Mouse (Mus musculus) cerebellum, postnatal 10 days (tissue): Measurements from ENCODE around the gene Gbx1.

Experiments
- DNase-seq, 2 experiments: peaks; one replicate each; pipeline ENCODE4 v3.0.0; 2021; ENCODE audit warnings: mixed read lengths in 2 of 2

Gbx1 gene

GRCm38 (mm10) chr5:24524522-24524921 lies 2.5 kb downstream of the Gbx1 start:
- DNase-seq, result no peak

- no peak for DNase-seq
These were observed 3.2 kb downstream of the Gbx1 start for GRCm38 (mm10) chr5:24523806-24524205.

GRCm38 (mm10) chr5:24521366-24521765 lies 5.6 kb downstream of the Gbx1 start:
- no peak for DNase-seq

DNA sequence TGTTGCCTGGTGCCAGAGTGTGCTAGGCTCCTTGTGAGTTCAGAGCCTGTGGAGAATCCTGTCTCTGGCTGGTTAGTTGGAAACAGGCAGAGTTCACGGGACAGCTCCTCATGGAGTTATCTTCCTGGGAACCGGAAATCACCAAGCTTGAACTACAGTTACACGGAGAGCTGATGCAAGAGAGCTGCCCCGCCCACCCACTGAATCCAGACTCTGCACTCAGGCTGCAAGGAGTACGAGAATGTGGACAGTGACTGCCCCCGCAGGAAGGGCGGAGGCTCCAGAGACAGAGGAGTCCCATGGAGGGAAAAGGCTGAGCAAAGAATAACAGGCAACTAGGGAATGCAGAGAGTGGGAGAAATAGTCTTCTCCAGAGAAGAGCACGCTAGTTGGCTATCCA lies 14.7 kb downstream of the Gbx1 start:
- DNase-seq, result no peak

- DNase-seq, result peak; percentile 56 to 58
These were observed 16.4 kb downstream of the Gbx1 start for GRCm38 (mm10) chr5:24510635-24511034.

DNA sequence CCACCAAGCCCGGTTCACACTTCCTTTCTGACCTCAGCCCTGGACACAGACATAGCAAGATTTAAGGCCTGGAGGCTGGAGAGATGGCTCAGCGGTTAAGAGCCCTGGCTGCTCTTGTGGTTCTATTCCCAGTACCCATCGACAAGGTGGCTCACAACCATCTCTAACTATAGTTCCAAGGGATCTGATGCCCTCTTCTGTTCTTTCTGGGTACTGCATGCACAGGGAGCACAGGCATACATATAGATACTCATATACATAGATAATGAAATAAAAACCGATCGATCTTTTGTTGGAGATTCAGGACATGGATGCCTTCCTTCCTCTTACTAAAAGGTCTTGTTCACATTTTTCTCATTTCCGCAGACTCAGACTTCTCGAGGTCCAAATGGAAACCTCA lies 18.6 kb downstream of the Gbx1 start:
- no peak for DNase-seq

DNA sequence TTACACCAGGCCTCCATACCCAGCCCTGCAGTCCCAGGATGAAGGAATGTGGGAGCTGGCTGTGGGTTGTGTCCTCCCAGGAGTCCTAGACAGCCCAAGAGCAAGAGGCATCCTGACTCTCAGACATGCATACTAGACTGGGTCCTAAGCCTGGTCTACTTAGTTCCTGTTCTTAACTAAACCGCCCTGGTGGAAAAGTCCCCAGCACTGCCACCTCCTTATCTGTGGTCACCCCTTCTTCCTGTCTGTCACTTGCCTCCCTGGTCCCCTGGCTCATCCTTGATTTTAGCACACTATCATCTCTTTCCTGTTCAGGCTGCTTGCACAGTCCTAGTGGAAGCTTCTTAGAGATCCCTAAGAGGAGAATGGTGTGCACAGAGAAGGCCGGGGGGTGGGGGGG lies 21.5 kb downstream of the Gbx1 start:
- no peak for DNase-seq

GRCm38 (mm10) chr5:24502786-24503185 lies 24.2 kb downstream of the Gbx1 start:
- no peak for DNase-seq

DNA sequence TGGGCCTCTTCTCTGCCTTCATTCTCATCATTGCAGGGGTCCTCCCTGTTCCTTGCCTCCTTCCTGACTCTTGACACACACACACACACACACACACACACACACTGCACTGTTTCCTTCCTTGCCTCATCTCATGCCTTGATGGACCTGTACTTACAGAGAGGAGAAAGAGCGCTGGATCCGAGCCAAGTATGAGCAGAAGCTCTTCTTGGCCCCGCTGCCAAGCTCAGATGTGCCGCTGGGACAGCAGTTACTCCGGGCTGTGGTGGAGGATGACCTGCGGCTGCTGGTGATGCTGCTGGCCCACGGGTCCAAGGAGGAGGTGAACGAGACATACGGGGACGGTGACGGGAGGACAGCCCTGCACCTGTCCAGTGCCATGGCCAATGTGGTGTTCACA lies 26.2 kb downstream of the Gbx1 start:
- peak; percentile 86 to 87 for DNase-seq

DNA sequence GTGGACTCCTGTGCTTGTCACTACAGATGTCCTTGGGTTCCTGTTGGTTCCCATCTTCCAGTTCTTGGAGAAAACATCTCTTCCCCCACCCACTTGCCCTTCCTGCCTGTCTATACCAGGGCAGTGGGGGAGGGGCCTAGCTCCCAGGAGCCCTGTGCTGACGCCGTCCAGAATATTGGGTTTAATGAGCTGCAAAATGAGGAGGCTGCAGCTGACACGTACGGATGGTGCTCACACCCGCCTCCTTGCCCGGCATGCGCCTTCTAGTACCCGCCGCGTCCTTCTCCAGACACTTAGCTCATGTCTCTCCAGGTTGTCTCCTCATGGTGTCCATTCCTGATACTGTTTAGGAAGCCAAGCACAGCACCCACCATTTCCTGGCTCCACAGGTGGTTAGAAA lies 27.9 kb downstream of the Gbx1 start:
- peak in 1 of 2 experiments; percentile 53 for DNase-seq

- DNase-seq, result no peak
These were observed 29.5 kb downstream of the Gbx1 start for GRCm38 (mm10) chr5:24497526-24497925.

DNA sequence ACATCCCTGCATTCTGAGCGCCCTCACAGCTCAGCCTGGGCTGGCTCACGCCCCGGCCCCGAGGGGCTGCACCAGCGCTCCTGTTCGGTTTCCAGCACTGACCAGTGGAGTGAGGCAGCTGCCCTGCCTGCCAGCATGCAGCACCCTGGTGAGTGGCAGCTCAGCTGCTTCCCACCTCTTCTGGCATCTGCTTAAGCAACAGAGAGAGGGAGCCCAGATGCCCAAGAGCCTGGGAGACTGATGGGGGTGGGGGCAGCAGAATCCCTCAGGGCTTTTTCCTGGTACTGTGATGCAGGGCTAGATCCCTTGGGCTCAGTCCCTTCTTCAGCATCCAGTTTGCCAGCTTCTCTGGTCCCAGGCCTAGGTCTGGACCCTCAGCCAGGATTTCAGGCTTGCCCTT lies 30.2 kb downstream of the Gbx1 start:
- DNase-seq, result peak in 1 of 2 experiments; percentile 51

DNA sequence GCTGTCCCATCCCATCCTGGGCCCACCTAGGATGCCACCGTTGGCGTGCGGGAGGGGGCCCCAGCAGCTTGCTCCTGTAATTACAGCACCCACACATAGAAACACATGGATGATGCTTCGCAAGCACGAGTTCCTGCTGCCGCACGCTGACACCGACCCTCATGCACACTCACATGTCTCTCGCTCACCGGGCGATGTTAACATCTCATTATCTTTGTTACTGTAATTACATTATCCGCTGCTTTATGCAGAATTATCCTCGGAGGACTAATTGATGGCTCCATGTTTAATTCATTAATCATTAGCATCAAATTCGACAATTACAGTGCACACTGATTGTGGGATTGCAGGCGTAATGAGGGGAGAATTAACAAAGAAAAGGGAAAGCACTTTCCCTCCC lies 32.0 kb downstream of the Gbx1 start:
- no peak for DNase-seq

DNA sequence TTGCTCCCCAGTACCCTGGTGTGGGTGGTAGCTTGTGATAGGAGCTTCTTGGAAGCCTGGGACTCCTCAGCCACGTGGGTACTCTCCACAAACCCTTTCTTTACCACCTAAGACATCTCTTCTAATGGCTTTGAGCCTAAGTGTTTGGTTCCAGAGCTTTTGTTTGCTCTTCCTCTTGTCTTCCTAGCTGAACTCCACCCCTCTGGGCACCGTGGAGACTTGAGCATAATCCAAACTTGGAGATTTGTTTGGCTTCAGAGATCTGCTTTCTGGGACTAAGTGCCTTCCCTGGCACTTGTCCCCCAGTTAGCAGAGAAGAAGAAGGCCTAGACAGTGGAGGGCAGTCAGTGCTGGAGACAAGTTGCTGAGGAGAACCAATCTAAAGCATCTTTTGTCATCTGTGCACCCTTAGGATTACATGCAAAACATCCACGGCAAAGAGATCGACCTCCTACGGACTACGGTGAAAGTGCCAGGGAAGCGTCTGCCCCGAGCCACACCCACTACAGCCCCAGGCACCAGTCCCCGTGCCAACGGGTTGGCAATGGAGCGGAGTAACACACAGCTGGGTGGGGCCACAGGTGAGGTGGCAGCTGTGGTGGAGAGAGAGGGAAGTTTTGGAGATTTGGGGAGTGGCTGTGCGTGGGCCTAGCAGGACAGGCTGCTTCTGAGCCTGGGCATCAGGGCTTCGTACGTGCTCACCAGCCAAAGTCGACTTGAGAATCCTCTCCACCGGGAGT lies 34.3 kb downstream of the Gbx1 start:
- no peak for DNase-seq

DNA sequence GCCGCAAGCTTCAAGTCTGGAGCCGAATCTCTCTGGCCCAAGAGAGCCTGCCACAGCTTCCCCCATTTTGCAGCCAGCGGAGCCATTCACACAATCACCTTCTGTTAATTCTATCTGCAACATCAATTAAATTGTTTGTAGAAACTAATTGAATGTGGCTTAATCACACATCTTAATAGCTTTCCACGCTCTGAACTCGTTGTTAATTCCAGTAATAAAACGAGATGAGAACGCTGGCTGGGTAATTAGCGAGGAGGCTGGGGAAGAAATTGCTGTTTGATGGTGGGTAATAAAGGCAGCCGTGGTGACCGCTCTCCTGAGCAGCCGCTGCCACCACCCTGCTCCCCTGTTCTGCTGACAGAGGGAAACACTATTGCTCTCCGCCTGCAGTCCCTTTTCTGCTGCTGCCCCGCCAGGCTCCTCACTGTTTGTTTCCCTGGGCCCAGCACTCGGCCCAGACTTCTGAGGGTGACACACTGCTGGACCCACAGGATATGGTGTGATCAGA lies 36.5 kb downstream of the Gbx1 start:
- no peak for DNase-seq

- no peak for DNase-seq
These were observed 40.3 kb downstream of the Gbx1 start for GRCm38 (mm10) chr5:24486738-24487137.

DNA sequence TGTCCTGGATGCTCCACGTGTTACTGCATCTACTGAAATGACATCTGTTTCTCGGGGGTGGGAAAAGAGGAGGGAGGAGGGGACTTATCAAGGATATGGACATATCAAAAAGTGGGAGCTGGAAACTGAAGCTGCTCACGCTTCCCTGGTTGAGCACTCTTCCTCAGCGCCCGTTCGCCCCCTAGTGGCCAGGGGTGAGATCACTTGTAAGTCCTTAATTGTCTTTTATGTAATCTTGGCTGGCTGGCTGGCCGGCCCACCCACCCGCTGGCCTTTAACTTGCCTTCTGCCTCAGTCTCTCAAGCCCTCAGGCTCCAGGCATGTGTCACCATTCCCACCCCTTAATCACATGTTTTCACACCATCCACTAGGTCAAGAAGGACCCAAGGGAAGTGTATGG lies 40.9 kb downstream of the Gbx1 start:
- peak; percentile 96 to 98 for DNase-seq

- peak in 1 of 2 experiments; percentile 40 for DNase-seq
These were observed 42.0 kb downstream of the Gbx1 start for GRCm38 (mm10) chr5:24484963-24485362.

DNA sequence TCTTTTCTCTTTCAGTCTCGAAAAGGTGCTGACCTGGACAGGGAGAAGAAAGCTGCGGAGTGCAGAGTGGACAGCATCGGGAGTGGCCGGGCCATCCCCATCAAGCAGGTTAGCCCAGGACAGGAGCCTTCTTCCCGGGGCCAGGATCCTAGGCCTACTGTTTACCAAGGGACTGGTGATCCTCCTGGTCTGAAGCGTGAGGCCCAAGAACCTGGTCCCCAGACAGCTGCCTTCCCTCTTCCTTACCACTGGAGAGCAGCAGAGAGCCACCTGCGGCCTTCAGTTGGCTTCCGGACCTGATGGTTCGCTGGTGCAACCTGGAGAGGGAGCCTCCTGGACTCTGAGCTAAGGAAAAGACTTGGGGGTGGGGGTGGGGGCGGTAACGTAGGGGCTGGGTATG lies 43.7 kb downstream of the Gbx1 start:
- DNase-seq, result peak; percentile 83 to 88

GRCm38 (mm10) chr5:24482247-24483079 lies 44.5 kb downstream of the Gbx1 start:
- DNase-seq, result no peak

GRCm38 (mm10) chr5:24481647-24482046 lies 45.4 kb downstream of the Gbx1 start:
- peak; percentile 85 to 86 for DNase-seq

GRCm38 (mm10) chr5:24477909-24478308 lies 49.1 kb downstream of the Gbx1 start:
- no peak for DNase-seq

DNA sequence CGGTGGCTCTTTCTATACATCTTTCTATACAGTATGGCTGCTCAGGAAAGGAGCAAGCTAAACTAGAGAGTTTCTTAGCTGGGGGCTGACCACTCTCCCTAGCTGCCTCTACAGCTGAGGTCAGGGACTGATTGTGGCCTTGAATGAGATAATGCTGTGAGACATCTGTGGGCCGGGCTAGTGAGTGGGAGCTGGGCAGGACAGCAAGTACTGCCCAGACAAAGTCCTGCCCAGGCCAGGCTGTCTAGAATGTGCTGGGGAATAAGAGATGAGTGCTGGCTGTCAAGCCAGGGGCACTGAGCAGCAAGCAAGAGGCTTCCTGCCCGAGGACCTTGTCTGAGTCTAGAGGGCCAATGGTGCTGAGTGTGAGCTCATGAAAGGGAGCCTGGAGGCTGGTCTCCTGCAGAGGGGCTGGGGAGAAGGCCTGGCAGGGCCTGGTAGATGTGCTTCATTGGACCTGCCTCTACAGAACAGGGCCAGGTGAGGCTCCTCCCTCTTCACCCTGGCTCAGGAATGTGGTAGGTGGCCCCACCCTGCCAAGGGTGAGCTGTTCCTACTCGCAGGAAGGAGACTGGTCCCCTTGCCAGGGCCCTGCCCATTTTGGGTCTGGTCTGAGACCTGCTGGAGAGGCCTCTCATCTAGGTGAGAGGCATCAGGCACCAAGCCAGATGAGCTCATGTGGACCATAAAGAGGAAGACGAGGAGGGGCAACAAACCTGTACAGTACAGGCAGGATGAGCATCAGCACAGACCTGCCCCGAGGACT lies 51.3 kb downstream of the Gbx1 start:
- DNase-seq, result peak; percentile 62 to 63
